Mouse (Mus musculus) gastrocnemius, postnatal 14 days (tissue): ENCODE data around the gene Fam71f1. TPM values are rescaled to one million over a fixed set of nuclear protein-coding genes. Genes with fewer than 3 reads are reported as not detected.
"Not testable (repeated sequence)": the region's sequence is repeated elsewhere in the genome, so short reads cannot be mapped to it uniquely, and the experiment has no call there.

Experiments used
- DNase-seq: peaks from one replicate; pipeline ENCODE4 v3.0.0; 2021; ENCODE audit warnings: mixed read lengths
- intact Hi-C: fragments of 180-260 bp; cut with DNase I; formaldehyde crosslinking; loops from one replicate; pipeline ENCODE4 v1.15.1; 2025; ENCODE audit warnings: low total_unique reads
- total RNA-seq, 2 experiments: library from RNA; stranded (reverse); gene quantifications; 2 replicates each; pipeline ENCODE4 v1.2.3; 2021

Fam71f1 gene
- total RNA-seq, 2 experiments from 2014 or later: not detected

- intact Hi-C loops: no loop called here
- DNase-seq: no peak
These were observed 2.6 kb downstream of the Fam71f1 start for GRCm38 (mm10) chr6:29321586-29321985.

- DNase-seq: no peak
- intact Hi-C loops: no loop called here
These were observed 3.2 kb downstream of the Fam71f1 start for GRCm38 (mm10) chr6:29322147-29322546.

- intact Hi-C loops: no loop called here
These were observed 3.8 kb downstream of the Fam71f1 start for GRCm38 (mm10) chr6:29322735-29323134.

GRCm38 (mm10) chr6:29326961-29327360 is 8.0 kb downstream of the Fam71f1 start:
- intact Hi-C loops: no loop called here

More at GRCm38 (mm10) chr6:29322735-29323134, 3.8 kb downstream of the Fam71f1 start:
- DNase-seq: no peak

GRCm38 (mm10) chr6:29329514-29329913 is 10.6 kb downstream of the Fam71f1 start:
- intact Hi-C loops: no loop called here
- DNase-seq: no peak

More at GRCm38 (mm10) chr6:29326961-29327360, 8.0 kb downstream of the Fam71f1 start:
- no peak for DNase-seq

GRCm38 (mm10) chr6:29346512-29346911 is 27.6 kb downstream of the Fam71f1 start:
- DNase-seq, intact Hi-C loops: not testable (repeated sequence)

- DNase-seq: no peak
- intact Hi-C loops: no loop called here
These were observed 28.2 kb downstream of the Fam71f1 start for GRCm38 (mm10) chr6:29347189-29347588.

- intact Hi-C loops: no loop called here
- DNase-seq: peak; percentile 100
These were observed 28.9 kb downstream of the Fam71f1 start, which contains the start of gene Calu for GRCm38 (mm10) chr6:29347665-29348370. Gene Calu, plus strand, starts transcription at chr6:29348069.

GRCm38 (mm10) chr6:29348371-29348724 is 29.4 kb downstream of the Fam71f1 start:
- intact Hi-C loops: no loop called here
- DNase-seq: no peak

- intact Hi-C loops: no loop called here
- no peak for DNase-seq
These were observed 32.7 kb downstream of the Fam71f1 start for GRCm38 (mm10) chr6:29351613-29352012.

GRCm38 (mm10) chr6:29352816-29353215 is 33.9 kb downstream of the Fam71f1 start:
- DNase-seq: no peak
- intact Hi-C loops: no loop called here

- peak; percentile 26 for DNase-seq
- intact Hi-C loops: no loop called here
These were observed 40.4 kb downstream of the Fam71f1 start for GRCm38 (mm10) chr6:29359386-29359785.

GRCm38 (mm10) chr6:29360211-29360610 is 41.3 kb downstream of the Fam71f1 start:
- intact Hi-C loops: no loop called here
- no peak for DNase-seq

GRCm38 (mm10) chr6:29362246-29363128 is 43.5 kb downstream of the Fam71f1 start:
- intact Hi-C loops: no loop called here
- no peak for DNase-seq

- DNase-seq: no peak
- intact Hi-C loops: no loop called here
These were observed 44.2 kb downstream of the Fam71f1 start for GRCm38 (mm10) chr6:29363129-29363515.

GRCm38 (mm10) chr6:29365277-29365676 is 46.3 kb downstream of the Fam71f1 start:
- DNase-seq: no peak
- intact Hi-C loops: no loop called here

- intact Hi-C loops: no loop called here
- no peak for DNase-seq
These were observed 58.4 kb downstream of the Fam71f1 start for GRCm38 (mm10) chr6:29377386-29377785.

GRCm38 (mm10) chr6:29378678-29379077 is 59.7 kb downstream of the Fam71f1 start:
- no peak for DNase-seq
- intact Hi-C loops: no loop called here

GRCm38 (mm10) chr6:29379954-29380353 is 61.0 kb downstream of the Fam71f1 start:
- DNase-seq: no peak
- intact Hi-C loops: no loop called here

GRCm38 (mm10) chr6:29382442-29382841 is 63.5 kb downstream of the Fam71f1 start:
- DNase-seq: no peak
- intact Hi-C loops: no loop called here
